Mouse (Mus musculus): ENCODE measurements at regions not wholly inside any gene's neighbourhood (a gene's known extent, or its start where the extent isn't known, plus 50 kb on each side); places are given as distances from the start of the nearest gene placed in this dataset.
A peak's percentile ranks its signal among the peaks of the same experiment; 100 is the strongest.

DNA sequence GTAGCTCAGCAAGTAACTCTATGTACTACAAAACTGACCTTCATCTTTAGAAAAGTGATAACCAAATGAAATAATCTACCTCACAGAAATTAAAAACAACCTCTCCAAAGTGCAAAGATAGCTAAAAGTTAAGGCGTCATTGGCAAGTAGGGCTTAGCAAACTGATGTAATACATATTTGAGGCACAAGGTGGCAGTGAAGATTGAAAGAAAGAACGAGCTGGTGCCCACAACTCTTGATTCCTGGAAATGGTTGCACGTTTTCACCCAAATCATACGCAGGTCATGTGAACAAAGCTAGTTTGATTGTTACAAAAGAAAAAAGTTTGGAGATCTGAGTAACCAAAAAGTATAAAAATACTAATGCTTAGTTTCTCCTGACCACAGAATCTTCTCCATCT lies 69.7 kb upstream of the Ak4 start:
- ATAC-seq (replicated peaks; ENCODE audit: insufficient number of reproducible peaks, low FRiP score, low TSS enrichment, poor library complexity, severe bottlenecking): peak; percentile 69

DNA sequence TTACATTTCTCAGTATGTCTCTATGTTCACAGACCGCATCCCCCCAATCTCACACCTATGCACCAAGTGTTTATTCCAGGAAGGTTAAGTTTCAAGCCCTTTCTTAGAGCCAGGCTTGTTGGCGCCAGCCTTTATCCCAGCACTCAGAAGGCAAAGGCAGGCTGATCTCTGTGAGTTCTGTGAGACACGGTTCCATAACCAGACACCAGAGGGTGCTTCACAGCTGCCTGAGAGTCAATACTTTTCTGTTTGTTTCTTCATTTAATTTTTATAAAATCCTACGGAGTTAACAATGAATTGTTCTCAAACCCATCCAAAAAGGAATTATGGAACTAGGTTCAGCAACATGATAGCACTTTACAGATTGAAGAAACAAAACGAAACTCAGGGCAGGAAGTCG lies 71.8 kb upstream of the Ak4 start:
- ATAC-seq (replicated peaks; ENCODE audit: insufficient number of reproducible peaks, low FRiP score, low TSS enrichment, poor library complexity, severe bottlenecking): no peak

DNA sequence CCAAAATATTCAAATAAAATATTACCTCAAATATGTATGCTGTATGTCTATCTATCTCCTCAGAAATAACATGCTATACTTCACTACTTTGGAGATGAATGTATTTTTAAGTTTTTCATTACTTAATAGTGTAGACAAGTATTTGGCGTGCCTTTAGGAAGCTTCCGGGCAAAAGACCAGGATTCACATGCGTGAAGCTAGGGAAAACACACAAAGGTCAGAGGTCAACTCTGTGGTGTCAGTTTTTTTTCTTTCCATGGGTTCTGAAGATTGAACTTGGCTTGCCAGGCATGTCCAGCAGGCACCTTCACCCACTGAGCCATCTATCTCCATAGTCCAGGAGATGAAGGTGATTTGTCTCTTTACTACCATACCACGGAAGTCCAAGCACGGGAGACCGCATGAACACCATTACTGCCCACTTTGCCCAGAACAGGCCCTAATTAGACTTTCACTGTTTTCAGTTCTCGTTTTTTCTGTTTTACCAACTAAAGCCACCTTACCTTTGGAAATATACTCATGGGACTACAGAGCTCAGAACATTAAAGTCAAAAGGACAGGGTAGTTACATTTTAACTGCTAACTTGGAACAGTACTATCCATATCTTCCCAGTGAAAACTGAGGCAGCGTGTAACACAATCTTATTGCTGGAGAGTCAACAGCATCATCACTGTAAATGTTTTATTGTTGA lies 76.9 kb upstream of the Ak4 start:
- no peak for ATAC-seq (replicated peaks; ENCODE audit: insufficient number of reproducible peaks, low FRiP score, low TSS enrichment, poor library complexity, severe bottlenecking)

DNA sequence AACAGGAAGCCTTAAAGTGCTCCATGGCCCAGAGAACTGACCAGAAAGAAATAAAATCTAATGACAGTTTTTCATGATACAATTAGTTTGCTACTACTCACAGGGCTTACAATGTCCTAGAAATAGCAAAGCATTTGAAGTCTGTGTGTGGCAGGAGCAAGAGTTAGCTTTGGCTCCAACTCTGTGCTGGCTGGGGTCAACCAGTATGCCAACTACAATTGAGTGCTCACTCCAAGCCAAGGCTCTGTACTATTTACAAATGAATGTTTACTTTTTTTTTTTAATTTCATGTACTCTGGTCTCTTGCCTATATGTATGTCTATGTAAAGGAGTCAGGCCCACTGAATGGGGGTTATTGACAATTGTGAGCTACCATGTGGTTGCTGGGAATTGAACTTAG lies 75.7 kb upstream of the Jak1 start:
- ATAC-seq (replicated peaks; ENCODE audit: insufficient number of reproducible peaks, low FRiP score, low TSS enrichment, poor library complexity, severe bottlenecking): no peak

DNA sequence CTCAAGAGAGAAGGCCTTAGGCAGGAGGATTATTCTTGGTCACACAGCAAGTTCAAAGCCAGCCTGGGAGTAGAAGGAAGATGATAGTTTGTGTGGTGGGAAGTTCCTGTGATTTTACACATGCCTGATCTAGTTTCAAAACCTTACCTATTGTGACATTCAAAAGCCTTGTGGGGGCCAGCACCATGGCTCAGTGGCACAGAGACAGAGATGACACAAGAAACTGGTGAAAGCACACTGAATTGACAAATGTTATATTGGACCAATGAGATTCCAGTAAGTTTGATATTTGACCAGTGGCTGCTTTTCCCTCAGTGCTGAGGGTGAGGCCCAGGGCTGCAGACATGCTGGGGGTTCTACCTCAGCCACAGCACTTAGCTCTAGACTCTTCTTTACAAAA lies 73.1 kb upstream of the Jak1 start:
- ATAC-seq (replicated peaks; ENCODE audit: insufficient number of reproducible peaks, low FRiP score, low TSS enrichment, poor library complexity, severe bottlenecking): no peak

DNA sequence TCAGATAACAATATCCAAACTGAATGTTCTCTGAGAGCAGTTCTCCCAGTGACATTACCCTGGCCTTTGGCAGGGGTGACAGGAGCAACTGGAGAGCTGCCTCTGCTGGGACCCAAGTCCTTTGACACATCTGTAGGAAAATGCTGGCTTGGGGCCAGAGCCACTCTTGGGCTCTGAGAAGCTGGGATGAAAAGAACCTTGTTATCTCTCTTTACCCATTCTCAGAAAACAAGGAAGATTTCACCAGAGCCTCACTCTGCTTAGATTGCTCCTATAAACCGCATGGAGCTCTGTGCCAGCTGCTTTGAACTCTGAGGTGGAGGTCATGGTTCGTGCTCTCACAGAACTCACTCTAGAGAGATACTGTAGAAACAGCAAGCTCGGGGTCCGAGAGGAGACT lies 71.7 kb upstream of the Jak1 start:
- ATAC-seq (replicated peaks; ENCODE audit: insufficient number of reproducible peaks, low FRiP score, low TSS enrichment, poor library complexity, severe bottlenecking): no peak

DNA sequence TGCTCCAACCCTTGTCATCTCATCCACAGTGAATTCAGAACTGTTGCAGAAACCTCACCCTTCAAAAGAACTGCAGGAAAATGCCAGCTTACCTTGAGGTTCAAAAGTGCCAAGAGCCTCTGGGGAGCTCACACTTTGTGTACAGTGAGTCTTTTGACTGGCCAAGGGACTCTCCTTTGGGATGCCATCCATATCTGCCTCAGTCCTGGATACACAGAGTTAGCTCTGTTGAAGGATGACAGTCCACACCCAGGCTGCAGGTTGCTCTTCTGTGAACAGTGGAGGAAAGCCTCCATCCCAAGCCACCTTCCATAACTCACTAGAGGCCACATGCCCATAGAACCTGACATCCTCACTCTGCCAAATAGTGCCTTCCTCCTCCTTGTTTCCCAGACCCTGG lies 71.3 kb upstream of the Jak1 start:
- no peak for ATAC-seq (replicated peaks; ENCODE audit: insufficient number of reproducible peaks, low FRiP score, low TSS enrichment, poor library complexity, severe bottlenecking)

DNA sequence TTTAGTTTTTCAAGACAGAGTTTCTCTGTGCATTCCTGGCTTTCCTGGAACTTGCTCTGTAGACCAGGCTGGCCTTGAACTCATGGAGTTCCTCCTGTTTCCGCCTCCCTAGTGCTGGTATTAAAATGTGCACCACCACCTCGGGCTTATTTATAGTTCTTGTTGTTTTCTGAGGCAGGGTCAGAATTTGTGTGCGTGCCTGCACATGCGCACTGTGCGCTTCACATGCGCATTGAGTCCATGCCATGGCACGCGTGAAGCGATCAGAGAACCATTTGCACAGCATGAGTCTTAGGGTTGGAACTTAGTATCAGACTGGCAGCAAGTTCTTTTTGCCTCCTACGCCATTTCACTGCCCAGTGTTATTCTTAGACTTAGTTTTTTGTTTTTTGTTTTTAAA lies 68.8 kb upstream of the Jak1 start:
- ATAC-seq (replicated peaks; ENCODE audit: insufficient number of reproducible peaks, low FRiP score, low TSS enrichment, poor library complexity, severe bottlenecking): no peak

DNA sequence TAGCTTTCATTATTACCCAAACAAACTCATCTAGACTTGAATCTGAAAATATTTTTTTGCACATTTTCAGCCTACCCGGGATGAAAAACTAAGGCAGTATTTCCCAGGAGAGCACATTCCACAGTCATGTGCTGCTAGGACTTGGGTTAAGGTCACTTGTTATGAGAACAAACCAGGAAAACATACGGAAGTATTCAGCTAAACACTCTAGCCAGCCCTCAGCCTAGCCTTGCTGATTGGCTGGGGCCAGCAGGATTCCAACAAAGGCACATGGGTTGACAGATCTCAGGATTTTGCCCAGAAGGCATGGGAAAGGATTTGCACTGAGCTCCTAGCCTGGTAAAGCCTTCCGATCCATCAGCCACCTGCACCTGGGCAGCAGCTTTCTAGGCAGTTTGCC lies 68.0 kb upstream of the Jak1 start:
- ATAC-seq (replicated peaks; ENCODE audit: insufficient number of reproducible peaks, low FRiP score, low TSS enrichment, poor library complexity, severe bottlenecking): no peak

DNA sequence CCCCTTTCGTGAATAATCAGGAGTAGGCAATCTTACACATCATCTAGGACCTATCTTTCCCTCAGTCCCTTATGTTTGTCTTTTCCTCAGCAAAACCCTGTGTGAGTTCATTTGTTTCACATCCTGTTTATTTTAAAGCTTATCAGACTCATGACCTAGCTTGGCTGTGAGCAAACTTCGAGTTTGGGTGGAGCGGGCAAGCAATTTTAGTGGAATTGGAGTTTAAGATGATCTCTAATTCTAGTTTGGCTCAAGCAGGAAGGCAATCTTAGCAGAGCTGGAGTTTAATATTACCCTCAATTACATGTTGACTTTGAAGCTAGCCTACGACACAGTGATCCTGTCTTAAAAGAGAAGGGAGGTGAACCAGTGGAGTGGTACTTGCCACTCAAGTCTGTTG lies 66.1 kb upstream of the Jak1 start:
- no peak for ATAC-seq (replicated peaks; ENCODE audit: insufficient number of reproducible peaks, low FRiP score, low TSS enrichment, poor library complexity, severe bottlenecking)

DNA sequence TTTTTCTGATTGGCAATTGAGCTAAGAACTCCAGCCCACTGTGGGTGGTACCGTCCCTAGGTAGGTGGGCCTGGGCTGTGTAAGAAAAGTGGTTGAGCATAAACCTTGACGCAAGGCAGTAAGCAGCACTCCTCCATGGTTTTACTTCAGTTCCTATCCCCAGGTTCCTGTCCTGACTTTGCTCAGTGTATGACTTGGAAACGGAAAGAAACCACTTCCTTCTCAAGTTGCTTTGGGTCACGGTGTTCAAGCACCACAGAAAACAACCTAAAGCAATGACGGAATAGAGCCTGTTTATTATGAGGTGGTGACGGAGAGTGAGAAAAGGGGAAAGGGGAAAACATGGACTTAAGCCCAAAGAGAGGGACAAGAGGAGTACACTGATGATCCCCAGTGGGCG lies 64.0 kb upstream of the Jak1 start:
- peak; percentile 31; the same call in 1 of the 2 replicates for ATAC-seq (replicated peaks; ENCODE audit: insufficient number of reproducible peaks, low FRiP score, low TSS enrichment, poor library complexity, severe bottlenecking)

DNA sequence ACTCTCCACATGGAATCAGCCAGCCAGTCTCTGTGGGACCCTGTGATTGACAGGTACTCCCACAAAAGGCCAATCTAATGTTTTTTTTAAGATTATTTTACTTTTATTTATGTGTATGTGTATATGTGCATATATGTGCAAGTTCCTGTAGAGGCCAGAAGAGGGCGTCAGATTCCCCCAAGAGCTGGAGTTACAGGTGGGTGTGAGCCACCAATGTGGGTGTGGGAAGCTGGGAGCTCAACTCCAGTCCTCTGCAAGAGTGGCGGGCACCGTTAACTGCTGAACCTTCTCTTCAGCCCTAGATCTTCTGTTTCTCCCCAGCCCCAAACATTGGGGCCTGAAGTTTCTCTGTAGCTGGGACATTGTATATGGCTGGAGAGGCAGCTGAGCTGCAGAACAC lies 61.0 kb upstream of the Jak1 start:
- ATAC-seq (replicated peaks; ENCODE audit: insufficient number of reproducible peaks, low FRiP score, low TSS enrichment, poor library complexity, severe bottlenecking): no peak

DNA sequence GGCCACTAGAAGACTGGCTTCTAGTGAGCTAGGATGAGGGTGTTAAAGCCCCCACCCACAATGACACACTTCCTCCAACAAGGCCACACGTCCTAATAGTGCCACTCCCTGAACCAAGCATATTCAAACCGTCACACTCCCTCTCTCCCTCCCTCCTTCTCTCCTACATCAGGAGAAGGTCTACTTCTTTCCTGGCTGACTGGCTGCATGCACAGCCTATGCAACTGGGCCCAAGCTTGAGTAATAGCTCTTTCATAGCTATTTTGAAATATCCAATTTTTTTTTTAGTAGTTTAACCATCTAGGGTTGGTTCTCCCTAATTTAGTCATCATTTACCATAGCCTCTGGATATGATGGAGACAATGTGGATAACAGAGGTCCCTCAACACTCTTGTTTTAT lies 56.6 kb upstream of the Jak1 start:
- no peak for ATAC-seq (replicated peaks; ENCODE audit: insufficient number of reproducible peaks, low FRiP score, low TSS enrichment, poor library complexity, severe bottlenecking)

DNA sequence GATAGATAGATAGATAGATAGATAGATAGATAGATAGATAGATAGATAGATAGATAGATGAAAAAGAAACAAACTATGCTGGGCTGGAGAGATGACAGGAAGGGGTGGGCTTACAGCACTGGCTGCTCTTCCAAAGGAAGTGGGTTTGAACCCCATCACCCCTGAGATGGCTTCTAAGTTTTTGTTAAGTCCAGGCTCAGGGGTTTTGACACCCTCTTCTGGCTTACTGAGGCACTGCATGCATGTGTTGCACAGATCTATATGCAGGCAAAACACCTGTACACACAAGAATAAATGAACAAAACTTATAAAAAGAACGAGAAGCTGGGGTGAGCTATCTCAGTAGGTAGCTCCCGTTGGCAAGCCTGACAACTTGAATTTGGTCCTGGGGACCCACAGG lies 55.5 kb upstream of the Jak1 start:
- ATAC-seq (replicated peaks; ENCODE audit: insufficient number of reproducible peaks, low FRiP score, low TSS enrichment, poor library complexity, severe bottlenecking): peak; percentile 79; the same call in 1 of the 2 replicates

DNA sequence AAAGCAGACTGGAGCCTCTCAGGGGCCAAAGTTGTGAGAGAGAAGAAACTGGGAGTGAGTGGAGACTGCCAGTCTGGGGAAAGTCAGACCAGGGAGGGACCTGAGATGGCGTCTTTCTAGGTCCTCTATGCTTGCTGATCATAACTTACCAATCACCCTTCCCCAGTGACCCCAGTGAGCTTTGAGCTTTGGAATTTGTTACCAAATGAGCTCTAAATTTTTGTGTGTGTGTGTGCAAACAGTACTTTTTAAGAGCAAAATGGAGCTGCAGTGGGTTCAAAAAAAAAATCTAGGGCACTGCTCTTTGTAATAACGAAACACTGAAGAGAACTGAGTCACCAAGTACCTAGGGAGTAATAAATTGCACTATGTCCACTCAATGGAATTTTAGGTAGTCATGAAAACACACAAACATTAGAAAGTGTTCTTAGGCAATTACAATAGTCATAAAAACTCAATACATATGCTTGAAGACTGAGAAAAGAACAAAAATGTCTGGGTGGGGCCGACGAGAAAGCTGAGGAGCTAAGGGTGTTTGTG lies 54.7 kb upstream of the Jak1 start:
- ATAC-seq (replicated peaks; ENCODE audit: insufficient number of reproducible peaks, low FRiP score, low TSS enrichment, poor library complexity, severe bottlenecking): no peak

DNA sequence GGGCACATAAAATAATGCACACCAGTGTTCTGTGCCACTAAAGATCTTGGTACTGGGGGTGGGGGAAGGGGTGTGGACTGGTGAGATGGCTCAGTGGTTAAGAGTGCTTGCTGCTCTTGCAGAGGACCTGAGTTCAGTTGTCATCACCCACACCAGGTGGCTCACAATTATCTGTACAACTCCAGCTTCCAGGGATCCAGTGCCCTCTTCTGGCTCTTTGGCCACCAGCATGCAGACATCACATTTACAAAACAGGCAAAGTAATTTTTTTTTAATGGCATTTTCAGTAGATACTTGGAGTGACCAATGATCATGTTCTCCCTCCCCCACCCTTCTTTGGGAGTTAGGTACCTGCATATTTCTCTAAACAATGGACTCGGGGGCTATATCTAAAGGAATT lies 53.8 kb upstream of the Jak1 start:
- ATAC-seq (replicated peaks; ENCODE audit: insufficient number of reproducible peaks, low FRiP score, low TSS enrichment, poor library complexity, severe bottlenecking): no peak

DNA sequence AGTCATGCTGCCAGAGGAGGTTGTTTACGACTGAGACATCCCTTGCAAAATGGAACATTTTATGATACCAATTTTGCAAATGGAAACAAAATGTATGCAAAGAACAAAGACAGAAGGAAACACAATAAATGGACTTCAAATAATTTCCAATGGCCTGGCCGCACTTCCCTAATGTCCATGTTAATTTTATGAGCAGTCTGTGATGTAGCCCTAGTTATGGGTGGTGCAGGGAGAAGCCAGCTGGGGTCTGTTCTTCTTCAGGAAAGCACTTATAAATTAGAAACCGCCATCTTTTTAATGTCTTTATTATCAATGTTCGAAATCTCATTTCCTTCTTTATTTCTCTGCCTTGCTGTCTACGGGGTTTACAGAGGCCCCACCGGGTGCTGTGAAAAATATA lies 51.0 kb upstream of the Jak1 start:
- ATAC-seq (replicated peaks; ENCODE audit: insufficient number of reproducible peaks, low FRiP score, low TSS enrichment, poor library complexity, severe bottlenecking): no peak
